Mouse (Mus musculus): ENCODE measurements around the gene Col4a4.

Gene Col4a4

DNA sequence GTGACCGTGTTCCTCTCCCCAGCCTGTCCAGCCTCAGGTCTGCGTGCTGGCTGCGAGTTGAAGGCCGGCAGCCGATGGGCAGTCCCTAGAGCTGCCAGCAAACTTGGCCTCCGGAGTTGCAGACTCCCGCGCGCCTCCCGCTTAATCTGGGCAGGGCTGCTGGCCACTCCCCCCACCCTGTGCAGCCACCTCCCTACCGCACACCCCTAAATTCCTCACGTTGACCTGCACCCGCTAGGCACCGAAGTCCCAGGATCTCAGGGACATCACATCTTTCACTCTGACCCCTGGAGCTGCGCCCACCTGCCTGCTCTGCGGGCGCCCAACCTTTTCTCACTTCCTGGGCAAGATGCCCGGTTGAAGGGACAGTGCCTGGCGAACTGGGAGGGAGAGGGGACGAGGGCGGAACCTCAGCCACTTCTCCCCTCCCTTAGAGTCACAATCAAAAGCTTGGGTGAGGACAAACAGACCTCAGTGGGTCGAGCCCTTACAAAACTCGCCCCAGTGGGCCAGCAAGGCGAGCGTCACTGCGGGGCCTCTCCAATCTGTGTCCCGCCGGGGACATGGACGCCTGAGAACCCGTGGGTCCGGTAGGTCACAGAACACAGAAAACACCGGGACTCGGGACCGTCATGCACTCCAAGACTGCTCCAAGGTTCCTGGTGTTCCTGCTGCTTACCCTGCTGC, at the start of gene Col4a4, which contains the start of gene Col4a3:
Gene Col4a4 (minus strand): TSS at position 137 of the 687 bp plus-strand sequence.
Gene Col4a3 (plus strand): TSS at position 209 of the 687 bp plus-strand sequence.
- TF ChIP-seq GATA4 (IDR thresholded peaks at IDR 0.05; ENCODE audit: insufficient replicate concordance, low read length), result no peak

DNA sequence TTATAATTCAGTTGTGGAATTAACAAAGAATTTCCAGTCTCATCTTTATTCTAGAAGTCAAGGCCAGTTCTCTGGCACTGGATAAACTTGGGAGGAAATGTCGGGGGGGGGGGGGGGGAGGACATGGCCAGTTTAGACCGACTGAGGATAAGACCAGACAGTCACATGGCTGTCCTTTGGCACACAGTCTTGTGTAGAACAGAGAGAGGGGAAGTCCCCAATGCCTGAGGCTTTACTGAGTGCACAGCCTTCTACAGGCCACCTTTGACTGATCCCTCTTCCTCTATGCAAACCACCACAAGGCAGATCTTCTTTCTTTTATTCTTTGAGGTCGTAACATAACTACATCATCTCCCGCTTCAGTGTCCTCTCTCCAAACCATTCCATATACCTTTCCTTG, 49.7 kb upstream of the Col4a4 start:
- no peak for TF ChIP-seq GATA4 (IDR thresholded peaks at IDR 0.05; ENCODE audit: insufficient replicate concordance, low read length)

DNA sequence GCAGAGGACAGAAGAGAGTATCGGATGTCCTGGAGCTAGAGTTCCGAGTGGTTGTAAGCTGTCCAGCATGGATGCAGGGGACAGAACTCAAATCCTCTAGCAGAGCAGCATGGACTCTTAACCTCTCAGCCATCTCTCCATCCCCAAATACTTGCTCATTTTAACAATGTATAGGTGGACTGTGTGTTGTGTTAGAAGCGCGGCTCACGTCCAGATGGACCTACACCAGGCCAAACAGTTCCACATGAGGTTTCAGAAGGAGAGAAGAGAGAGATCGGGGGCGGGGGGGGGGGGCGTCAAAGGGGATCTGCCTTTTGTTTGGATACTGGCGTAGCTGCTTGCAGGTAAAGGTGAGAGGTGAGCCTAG, 48.6 kb upstream of the Col4a4 start:
- TF ChIP-seq GATA4 (IDR thresholded peaks at IDR 0.05; ENCODE audit: insufficient replicate concordance, low read length), result no peak

DNA sequence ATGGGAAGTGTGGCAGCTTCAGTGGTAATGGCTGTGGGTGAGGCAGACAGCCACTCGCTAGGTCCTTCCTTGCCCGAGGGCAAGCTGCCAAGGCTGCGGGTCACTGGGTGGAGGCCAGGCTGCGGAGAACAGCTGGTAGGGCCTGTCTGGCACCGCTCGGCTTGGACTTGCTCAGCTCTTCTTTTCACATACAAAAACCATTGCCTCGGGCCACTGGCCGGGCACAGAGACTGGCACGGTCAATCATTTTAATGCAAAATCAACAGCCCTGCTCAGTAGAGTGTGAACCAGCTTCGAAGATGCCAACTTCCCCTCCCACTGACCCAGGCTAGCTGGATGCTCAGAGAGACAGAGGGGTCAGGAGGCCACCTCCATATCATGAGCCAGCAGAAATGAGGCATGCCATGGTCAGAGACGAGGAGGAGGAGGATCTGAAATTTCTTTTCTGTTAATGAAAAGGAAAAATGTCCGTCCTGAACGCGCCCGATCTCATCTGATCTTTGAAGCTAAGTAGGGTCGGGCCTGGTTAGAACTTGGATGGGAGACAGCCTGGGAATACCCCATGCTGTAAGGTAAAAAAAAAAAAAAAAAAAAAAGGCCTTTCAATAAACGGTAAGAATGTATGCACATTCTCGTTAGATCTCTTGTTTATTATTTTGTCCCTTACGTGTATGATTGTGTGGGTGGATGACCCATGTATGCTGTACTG, 48.0 kb upstream of the Col4a4 start:
- no peak for TF ChIP-seq GATA4 (IDR thresholded peaks at IDR 0.05; ENCODE audit: insufficient replicate concordance, low read length)

DNA sequence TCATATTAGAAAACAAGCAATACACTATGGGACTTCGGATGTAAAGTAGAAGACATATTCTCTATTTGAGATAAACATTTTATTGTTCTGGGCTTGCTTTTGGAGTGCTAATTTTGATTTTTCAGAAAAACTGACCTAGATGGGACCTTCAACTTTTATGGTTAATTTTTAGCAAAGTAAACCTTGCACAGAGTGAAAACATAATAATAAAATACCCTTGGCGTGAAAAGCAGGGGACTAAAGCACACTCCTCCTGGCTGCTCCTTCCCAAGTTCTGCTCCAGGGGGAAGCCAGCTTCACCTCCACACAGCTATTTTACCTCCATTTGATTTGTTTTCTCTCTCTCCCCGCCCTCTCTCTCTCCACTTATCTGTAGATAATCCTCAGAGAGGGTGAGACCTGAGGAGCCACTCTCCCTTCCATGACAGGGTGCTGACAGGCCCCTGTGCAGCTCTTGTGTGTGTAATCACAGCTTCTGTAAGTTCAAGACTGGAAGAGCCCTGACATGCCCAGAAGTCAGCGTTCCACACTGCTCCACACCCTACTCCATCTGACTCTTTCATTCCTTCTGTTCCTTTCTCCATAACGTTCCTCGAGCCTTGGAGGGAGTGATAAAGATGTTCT, 44.6 kb upstream of the Col4a4 start:
- no peak for TF ChIP-seq GATA4 (IDR thresholded peaks at IDR 0.05; ENCODE audit: insufficient replicate concordance, low read length)

DNA sequence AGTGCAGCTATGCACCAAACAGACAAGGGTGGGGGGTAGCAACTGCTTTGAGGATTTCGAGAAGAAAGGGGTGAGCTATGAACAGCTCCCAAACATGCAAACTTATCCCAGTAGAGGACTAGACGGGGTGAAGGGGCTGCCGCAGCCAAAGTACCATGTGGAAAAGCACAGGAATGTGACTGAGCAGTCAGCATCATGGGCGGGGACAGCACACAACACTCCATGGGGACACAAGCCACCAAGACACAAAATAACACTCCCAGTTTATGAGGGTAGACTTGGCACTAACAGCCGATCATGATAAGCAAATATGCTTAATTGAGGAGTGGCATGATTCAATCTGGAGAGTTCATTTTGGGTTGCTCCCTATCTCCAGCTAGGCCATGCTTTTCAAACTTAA, 42.8 kb upstream of the Col4a4 start:
- TF ChIP-seq GATA4 (IDR thresholded peaks at IDR 0.05; ENCODE audit: insufficient replicate concordance, low read length), result no peak

DNA sequence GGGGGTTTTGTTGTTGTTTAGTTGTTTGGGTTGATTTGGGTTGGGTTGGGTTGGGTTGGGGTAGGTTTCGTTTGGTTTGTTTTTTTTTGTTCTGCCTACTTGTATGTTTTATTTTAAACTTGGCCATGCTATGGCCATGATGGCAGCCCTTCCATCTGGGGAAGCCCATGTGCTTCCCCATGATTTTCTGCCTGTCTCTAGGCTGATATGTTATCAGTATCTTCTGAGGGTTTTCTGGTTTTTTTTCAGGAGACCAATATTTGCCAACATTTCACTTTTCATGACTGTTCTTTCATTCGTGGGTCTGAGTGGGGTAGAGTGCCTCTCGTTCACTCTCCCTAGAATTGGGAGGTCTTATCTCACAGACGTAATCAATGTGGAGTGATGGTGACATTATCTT, 41.0 kb upstream of the Col4a4 start:
- no peak for TF ChIP-seq GATA4 (IDR thresholded peaks at IDR 0.05; ENCODE audit: insufficient replicate concordance, low read length)

DNA sequence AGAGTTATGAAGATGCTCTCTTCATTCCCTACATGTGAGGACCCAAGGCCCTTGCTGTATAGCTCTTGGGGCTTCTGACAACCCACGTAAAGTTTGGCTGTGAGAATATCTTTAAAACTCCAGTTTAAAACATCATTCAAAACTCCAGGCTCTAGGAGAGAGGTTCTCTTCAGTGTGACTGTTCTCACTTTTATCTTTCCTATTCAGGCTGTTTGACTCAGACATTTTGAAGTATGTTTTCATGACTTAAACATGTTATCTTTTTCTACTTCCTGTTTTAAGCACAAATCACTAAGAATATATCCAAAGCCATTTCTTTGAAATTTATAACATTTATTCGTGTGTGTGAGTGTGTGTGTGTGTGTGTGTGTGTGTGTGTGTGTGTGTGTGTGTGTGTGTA, 38.8 kb upstream of the Col4a4 start:
- no peak for TF ChIP-seq GATA4 (IDR thresholded peaks at IDR 0.05; ENCODE audit: insufficient replicate concordance, low read length)

DNA sequence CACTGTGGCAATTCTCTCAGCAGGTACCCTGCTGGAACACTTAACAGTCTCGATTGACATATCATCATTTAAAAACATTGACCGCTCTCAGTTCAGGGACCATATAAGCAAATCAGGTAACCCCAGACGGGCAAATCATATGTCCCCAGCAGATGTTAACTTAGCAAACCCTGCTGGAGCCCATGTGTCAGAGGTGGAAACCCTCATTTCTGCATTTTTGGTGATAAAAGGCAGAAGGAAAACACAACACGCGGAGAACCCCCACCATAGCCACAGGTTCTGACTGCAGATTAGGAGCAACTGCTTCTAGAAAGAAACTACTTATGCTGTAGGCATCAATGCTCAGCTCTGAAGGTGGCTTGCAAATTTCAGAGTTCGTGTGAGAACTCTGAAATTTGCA, 38.3 kb upstream of the Col4a4 start:
- no peak for TF ChIP-seq GATA4 (IDR thresholded peaks at IDR 0.05; ENCODE audit: insufficient replicate concordance, low read length)

DNA sequence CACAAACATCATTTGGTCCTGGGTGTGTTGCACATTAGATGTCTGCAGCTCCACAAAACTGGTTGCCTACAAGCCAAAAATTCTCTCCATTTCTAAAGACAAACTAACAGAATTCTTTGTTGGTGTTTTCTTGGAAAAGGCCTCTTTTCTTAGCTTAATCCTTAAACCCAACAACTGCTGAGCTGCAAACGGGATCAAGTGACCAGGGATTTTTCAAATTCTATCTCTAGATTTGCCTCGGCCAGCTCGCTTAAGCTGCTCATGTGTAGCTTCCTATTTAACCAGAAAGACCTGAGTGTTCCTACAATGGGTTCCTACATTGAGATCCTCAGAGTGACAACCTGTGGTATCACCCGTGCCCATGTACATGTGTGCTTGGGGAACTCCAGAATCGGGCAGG, 33.3 kb upstream of the Col4a4 start:
- no peak for TF ChIP-seq GATA4 (IDR thresholded peaks at IDR 0.05; ENCODE audit: insufficient replicate concordance, low read length)

DNA sequence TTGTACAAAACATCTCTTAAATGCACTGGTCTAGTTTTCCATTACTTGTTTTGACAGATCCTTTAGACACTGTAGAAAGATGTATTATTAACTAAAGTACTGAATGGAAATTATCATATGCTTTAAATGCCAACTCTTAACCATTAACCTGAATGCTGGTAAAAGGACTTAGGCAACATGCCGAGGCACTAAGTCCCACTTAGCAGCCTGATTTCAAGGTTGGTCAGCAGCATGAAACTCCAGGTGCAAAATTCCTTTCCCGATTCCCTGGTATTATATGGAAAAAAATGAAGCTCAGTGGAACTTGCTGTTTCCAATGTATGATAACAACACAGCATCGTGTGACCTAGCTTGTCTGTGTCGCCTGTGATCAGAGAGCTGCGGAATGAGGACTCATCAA, 31.9 kb upstream of the Col4a4 start:
- TF ChIP-seq GATA4 (IDR thresholded peaks at IDR 0.05; ENCODE audit: insufficient replicate concordance, low read length), result no peak

DNA sequence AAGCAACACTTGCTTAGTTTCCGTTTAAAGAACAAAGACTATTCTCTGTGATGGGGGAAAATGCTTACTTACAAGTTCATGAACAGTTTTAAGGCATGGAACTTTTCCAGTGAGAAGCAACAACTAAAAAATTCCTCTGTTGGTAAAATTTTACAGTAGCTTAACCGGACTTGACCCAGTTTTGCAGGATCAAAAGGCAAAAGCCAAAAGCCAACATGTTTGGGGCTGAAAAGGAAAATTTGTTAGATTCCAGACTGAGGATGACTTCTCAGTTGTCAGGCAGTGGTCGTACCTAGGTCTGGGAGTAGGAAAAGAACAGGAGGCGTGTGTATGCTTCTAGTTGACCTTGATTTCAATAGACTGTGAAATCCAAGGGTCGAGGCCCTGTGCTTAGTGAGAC, 31.4 kb upstream of the Col4a4 start:
- TF ChIP-seq GATA4 (IDR thresholded peaks at IDR 0.05; ENCODE audit: insufficient replicate concordance, low read length), result no peak

DNA sequence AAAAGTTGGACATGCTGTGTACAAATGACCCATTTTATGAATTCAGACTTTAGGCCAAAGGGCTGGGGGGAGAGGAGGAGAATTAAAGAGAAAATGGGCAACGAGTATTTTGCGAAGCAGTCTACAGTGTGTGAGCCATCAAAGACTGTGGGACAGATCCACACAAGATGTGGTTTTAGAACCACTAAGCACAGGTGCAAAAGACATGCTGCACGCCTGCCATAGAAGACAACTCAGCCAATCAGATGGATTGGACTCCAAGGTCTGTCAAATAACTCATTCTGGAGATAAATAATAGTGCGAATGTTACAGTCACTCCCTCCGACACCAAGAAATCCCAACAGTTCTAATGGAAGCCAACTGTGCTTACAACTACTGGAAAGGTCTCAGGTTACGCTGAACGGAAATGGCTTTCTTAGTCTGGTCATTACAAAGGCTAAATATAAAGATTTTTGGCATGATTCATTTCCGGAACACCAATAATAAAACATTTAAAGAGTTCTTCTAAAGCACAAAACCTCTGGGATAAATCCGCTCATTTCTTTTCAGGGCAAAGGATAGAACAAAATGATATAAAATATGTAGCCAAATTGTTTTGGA, 25.5 kb upstream of the Col4a4 start:
- no peak for TF ChIP-seq GATA4 (IDR thresholded peaks at IDR 0.05; ENCODE audit: insufficient replicate concordance, low read length)

DNA sequence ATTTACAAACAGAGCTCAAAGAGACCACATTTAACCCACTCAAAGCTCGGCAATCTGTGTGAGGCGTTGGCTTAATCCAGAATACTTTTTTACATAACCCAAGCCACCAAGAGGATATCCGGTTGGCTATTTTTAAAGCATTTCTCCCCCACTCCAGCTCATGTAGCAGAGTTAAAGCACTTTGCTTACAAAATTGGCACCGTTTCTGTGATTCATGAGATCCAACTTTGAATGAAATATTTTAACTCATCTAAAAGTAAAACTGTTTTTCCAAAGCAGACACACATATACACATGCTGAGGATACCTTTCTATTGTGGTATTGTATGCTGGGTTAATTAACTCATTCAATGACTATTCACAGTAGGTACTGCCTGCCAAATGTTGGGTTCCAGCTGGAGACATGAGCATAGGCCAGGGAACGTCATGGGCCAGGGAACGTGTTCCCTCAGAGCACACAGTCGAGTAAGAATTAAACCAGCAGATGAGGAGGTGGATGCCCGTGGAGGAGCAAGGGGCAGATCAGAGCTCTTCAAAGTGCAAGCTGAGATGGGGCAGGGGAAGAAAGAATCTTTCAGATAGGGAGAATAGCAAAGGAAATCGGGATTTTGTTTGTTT, 22.1 kb upstream of the Col4a4 start:
- no peak for TF ChIP-seq GATA4 (IDR thresholded peaks at IDR 0.05; ENCODE audit: insufficient replicate concordance, low read length)

DNA sequence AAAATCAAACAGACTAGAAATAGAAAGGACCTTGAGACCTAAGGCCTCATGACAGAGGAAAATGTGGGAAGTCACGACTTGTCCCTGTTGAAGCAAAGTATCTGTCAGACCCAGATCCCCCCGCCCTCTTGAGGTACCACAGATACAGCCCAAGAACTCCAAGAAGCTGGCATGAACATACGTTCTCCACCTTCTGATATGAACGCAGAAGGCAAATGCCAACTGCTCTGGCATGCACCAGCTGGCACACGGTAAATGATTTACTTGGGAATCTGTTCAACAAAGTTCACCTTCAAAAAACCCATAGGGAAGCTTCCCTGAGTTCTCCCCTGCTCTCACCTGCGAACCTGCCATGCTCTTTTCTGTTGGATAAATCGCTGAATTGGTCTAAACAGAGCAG, 19.2 kb upstream of the Col4a4 start:
- TF ChIP-seq GATA4 (IDR thresholded peaks at IDR 0.05; ENCODE audit: insufficient replicate concordance, low read length), result no peak

All from liver, adult (tissue).